Mouse (Mus musculus): ENCODE measurements around the gene Etfb. TPM values are rescaled to one million over a fixed set of nuclear protein-coding genes. Genes with fewer than 3 reads are reported as not detected.

The Etfb gene
- polyA plus RNA-seq, 1 experiment, result 94.5 TPM

- Histone ChIP-seq H3K4me3 (ENCODE audit: insufficient read depth, low read length) (no peak overlapping the region), H3K4me1 (ENCODE audit: control insufficient read depth, insufficient read depth, low read length) (peaks cover 13% of the 10 kb centered on the region), H3K27ac (ENCODE audit: insufficient read depth, low read length) (no peak overlapping the region)
- TF ChIP-seq CTCF (IDR thresholded peaks at IDR 0.05; ENCODE audit: extremely low read depth, insufficient read depth, low read length) (no peak), POLR2A (IDR thresholded peaks at IDR 0.05; ENCODE audit: extremely low read depth, insufficient read depth, low read length) (no peak)
Observed at GRCm38 (mm10) chr7:43483236-43483635, 39.4 kb downstream of the Etfb start.

- H3K4me3 ChIP-seq (ENCODE audit: insufficient read depth, low read length), result peak overlapping the region; percentile 89
- TF ChIP-seq POLR2A (IDR thresholded peaks at IDR 0.05; ENCODE audit: extremely low read depth, insufficient read depth, low read length) (no peak), CTCF (IDR thresholded peaks at IDR 0.05; ENCODE audit: extremely low read depth, insufficient read depth, low read length) (no peak)
- peaks cover 1% of the 10 kb centered on the region; the same call in 1 of the 2 replicates for H3K4me1 ChIP-seq (ENCODE audit: control insufficient read depth, insufficient read depth, low read length)
- H3K27ac ChIP-seq (ENCODE audit: insufficient read depth, low read length), result peak overlapping the region; percentile 1
Observed at GRCm38 (mm10) chr7:43488646-43489045, 44.8 kb downstream of the Etfb start.

GRCm38 (mm10) chr7:43489631-43490125 is 45.8 kb downstream of the Etfb start, which contains the start of gene Iglon5:
Gene Iglon5 (minus strand): TSS chr7:43490075.
- H3K4me1 ChIP-seq (ENCODE audit: control insufficient read depth, insufficient read depth, low read length), result peaks cover 1% of the 10 kb centered on the region; the same call in 1 of the 2 replicates
- TF ChIP-seq CTCF (IDR thresholded peaks at IDR 0.05; ENCODE audit: extremely low read depth, insufficient read depth, low read length), result no peak
- TF ChIP-seq POLR2A (IDR thresholded peaks at IDR 0.05; ENCODE audit: extremely low read depth, insufficient read depth, low read length), result no peak
- H3K27ac ChIP-seq (ENCODE audit: insufficient read depth, low read length), result peak within 1 kb of the TSS; percentile 97
- peak within 1 kb of the TSS; percentile 89 for H3K4me3 ChIP-seq (ENCODE audit: insufficient read depth, low read length)

- peak overlapping the region; percentile 66 for H3K27ac ChIP-seq (ENCODE audit: insufficient read depth, low read length)
- H3K4me1 ChIP-seq (ENCODE audit: control insufficient read depth, insufficient read depth, low read length), result peaks cover 1% of the 10 kb centered on the region; the same call in 1 of the 2 replicates
- H3K4me3 ChIP-seq (ENCODE audit: insufficient read depth, low read length), result peak overlapping the region; percentile 89
- peak; percentile 45; the same call in 1 of the 2 replicates for TF ChIP-seq POLR2A (IDR thresholded peaks at IDR 0.05; ENCODE audit: extremely low read depth, insufficient read depth, low read length)
- no peak for TF ChIP-seq CTCF (IDR thresholded peaks at IDR 0.05; ENCODE audit: extremely low read depth, insufficient read depth, low read length)
Observed at GRCm38 (mm10) chr7:43490182-43490584, 46.3 kb downstream of the Etfb start.

GRCm38 (mm10) chr7:43490861-43491260 is 47.0 kb downstream of the Etfb start:
- H3K4me1 ChIP-seq (ENCODE audit: control insufficient read depth, insufficient read depth, low read length), result peaks cover 1% of the 10 kb centered on the region; the same call in 1 of the 2 replicates

GRCm38 (mm10) chr7:43495343-43496021 is 51.6 kb downstream of the Etfb start:
- Histone ChIP-seq H3K4me3 (ENCODE audit: insufficient read depth, low read length) (no peak overlapping the region), H3K4me1 (ENCODE audit: control insufficient read depth, insufficient read depth, low read length) (no peaks in the 10 kb centered on the region), H3K27ac (ENCODE audit: insufficient read depth, low read length) (no peak overlapping the region)
- TF ChIP-seq CTCF (IDR thresholded peaks at IDR 0.05; ENCODE audit: extremely low read depth, insufficient read depth, low read length), result peak; percentile 81
- TF ChIP-seq POLR2A (IDR thresholded peaks at IDR 0.05; ENCODE audit: extremely low read depth, insufficient read depth, low read length), result no peak

More at GRCm38 (mm10) chr7:43490861-43491260, 47.0 kb downstream of the Etfb start:
- no peak overlapping the region; the same call in 1 of the 2 replicates for H3K4me3 ChIP-seq (ENCODE audit: insufficient read depth, low read length)
- H3K27ac ChIP-seq (ENCODE audit: insufficient read depth, low read length), result no peak overlapping the region
- TF ChIP-seq CTCF (IDR thresholded peaks at IDR 0.05; ENCODE audit: extremely low read depth, insufficient read depth, low read length), result no peak
- TF ChIP-seq POLR2A (IDR thresholded peaks at IDR 0.05; ENCODE audit: extremely low read depth, insufficient read depth, low read length), result no peak

Other genes with a start within 250 kb of the Etfb start
- 15.3 and 15.4 TPM in 2 replicates for gene Zfp715, start 130.8 kb upstream of the Etfb start, polyA plus RNA-seq (2012; rRNA removed)
- gene Siglecf, start 92.7 kb upstream of the Etfb start, polyA plus RNA-seq (2012; rRNA removed), result 0.44 and 1.1 TPM in 2 replicates
- 0.15 and 0.17 TPM in 2 replicates for gene Siglecg, start 35.9 kb upstream of the Etfb start, polyA plus RNA-seq (2012; rRNA removed)
- gene Lim2, start 16.4 kb upstream of the Etfb start, polyA plus RNA-seq (2012; rRNA removed), result not detected in 2 replicates
- gene Nkg7, start 7.0 kb upstream of the Etfb start, polyA plus RNA-seq (2012; rRNA removed), result 0.32 TPM in 1 of 2 replicates, not detected in the other
- not detected in 2 replicates for gene Cldnd2, start 3.3 kb upstream of the Etfb start, polyA plus RNA-seq (2012; rRNA removed)
- 0.78 and 2.1 TPM in 2 replicates for gene Gm45233, start within 50 bp of the Etfb start, polyA plus RNA-seq (2012; rRNA removed)
- gene Vsig10l, start 19.1 kb downstream of the Etfb start, polyA plus RNA-seq (2012; rRNA removed), result 1.7 and 3.2 TPM in 2 replicates
- gene Iglon5, start 46.0 kb downstream of the Etfb start, polyA plus RNA-seq (2012; rRNA removed), result 42.2 and 46.0 TPM in 2 replicates
- gene 4931406B18Rik, start 61.9 kb downstream of the Etfb start, polyA plus RNA-seq (2012; rRNA removed), result not detected in 2 replicates
- gene Cd33, start 100.3 kb downstream of the Etfb start, polyA plus RNA-seq (2012; rRNA removed), result 9.3 and 11.2 TPM in 2 replicates
- 5.9 and 6.1 TPM in 2 replicates for gene Zfp658, start 118.2 kb downstream of the Etfb start, polyA plus RNA-seq (2012; rRNA removed)
- 8.7 and 9.2 TPM in 2 replicates for gene Zfp719, start 135.5 kb downstream of the Etfb start, polyA plus RNA-seq (2012; rRNA removed)
- gene Zfp819, start 163.1 kb downstream of the Etfb start, polyA plus RNA-seq (2012; rRNA removed), result 0.15 and 0.21 TPM in 2 replicates
- gene Ceacam18, start 190.6 kb downstream of the Etfb start, polyA plus RNA-seq (2012; rRNA removed), result 0.04 TPM in 1 of 2 replicates, not detected in the other
- 1.1 and 1.6 TPM in 2 replicates for gene Siglece, start 216.1 kb downstream of the Etfb start, polyA plus RNA-seq (2012; rRNA removed)
- 8.1 and 8.6 TPM in 2 replicates for gene Ctu1, start 227.9 kb downstream of the Etfb start, polyA plus RNA-seq (2012; rRNA removed)
- not detected in 2 replicates for gene Klk14, start 246.3 kb downstream of the Etfb start, polyA plus RNA-seq (2012; rRNA removed)